Mouse (Mus musculus) heart, adult 18-20 months (tissue): ENCODE measurements around the gene Tpx2. TPM values are rescaled to one million over a fixed set of nuclear protein-coding genes. Genes with fewer than 3 reads are reported as not detected.

ENCODE experiments used
- DNase-seq, 2 experiments: peaks; one replicate each; pipeline ENCODE4 v3.0.0; 2021 to 2022; ENCODE audit warnings: mixed read lengths in 1 of 2
- total RNA-seq, 2 experiments: library from RNA; stranded (reverse); gene quantifications; 2 replicates each; pipeline ENCODE4 v1.2.3; 2021

Tpx2 gene
- total RNA-seq, 2 experiments from 2014 or later: 0.90 to 1.0 TPM

DNA sequence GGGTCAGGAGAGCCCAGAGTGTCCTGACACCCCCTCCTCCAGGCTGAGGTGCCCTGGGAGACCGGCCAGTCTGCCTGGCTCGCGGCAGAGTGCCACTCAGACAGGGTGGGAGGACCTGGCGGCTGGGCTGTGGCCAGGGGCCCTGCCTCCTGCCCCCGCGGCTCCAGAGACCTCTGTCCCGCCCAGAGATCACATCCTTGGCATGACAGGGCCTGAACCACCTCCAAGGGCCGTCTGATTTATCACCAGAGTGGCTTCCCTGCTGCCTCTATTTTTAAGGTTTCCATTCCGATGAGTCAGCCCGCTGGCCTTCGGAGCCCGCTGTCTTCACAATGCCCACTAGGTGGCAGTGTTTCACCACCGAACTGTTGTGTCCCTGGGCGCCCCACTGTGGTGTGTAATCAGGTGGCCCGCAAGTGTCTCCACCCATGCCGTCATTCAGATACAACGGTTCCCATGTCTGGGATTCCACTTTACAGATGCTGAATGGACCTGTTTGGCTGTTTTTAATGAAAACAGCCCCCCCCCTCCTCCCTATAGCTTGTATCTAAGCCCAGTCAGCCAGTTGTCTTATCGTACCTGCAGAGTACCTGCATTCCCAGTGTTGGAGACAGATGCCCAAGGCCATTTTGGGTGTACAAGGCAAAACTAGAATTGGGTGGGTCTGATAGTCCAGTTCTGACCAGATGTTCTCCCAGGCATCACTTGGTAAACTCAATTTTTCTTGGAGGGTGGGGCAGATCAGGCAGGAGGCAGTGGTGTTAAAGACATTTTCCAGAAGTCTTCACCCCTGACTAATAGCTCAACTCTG, 66.8 kb downstream of the Tpx2 start:
- DNase-seq: peak; percentile 88 to 93

DNA sequence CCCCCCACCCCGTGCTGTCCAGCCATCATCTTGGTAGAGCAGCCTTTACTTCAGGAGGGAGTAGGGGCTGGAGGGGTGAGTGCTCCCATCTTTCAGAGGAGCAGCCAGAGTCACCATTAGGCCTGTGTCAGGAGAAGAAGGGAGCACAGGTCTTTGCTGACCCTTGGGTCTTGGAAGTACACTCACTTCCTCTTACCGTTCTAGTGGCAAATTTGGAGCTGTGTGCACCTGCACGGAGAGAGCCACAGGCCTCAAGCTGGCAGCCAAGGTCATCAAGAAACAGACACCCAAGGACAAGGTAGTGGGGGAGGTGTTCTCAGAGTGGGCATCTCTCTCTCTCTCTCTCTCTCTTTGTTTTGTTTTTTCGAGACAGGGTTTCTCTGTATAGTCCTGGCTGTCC, 67.7 kb downstream of the Tpx2 start:
- DNase-seq: no peak

DNA sequence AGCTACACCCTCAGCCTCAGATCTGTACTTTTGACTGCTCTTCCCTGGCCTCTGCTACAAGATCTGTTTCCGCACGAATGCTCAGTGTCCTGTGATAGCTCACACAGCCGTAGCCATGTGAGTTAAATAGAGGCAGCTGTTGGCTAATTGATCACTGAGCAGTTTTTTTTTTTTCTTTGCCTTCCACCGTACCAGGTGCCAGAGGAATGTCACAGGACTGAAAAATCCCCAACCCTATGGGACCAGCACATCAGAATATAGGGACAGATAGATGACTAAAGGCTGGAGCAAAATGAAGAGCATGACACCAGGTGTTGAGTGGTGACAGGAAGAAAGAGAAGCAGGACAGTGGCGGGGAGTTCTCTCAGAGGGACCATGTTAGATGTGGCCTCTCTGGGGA, 68.3 kb downstream of the Tpx2 start:
- no peak for DNase-seq

DNA sequence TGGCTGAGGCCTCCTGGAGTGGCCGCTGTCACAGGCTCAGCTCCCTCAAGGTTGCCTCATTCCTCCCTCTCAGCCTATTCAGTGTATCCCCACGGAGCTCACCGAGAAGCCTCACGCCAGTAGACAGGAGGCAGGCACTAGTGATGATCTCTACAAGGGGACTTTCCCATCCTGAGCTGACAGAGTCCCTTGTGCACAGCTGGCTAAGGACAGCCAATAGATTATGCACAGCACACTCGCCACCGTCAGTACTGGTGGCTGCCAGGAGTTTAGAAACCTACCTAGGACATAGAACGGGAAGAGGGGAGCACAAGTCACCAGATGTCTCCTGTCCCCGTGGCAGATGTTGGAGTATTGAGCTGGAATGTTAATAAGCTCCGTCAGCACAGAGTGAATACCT, 69.9 kb downstream of the Tpx2 start:
- no peak for DNase-seq

DNA sequence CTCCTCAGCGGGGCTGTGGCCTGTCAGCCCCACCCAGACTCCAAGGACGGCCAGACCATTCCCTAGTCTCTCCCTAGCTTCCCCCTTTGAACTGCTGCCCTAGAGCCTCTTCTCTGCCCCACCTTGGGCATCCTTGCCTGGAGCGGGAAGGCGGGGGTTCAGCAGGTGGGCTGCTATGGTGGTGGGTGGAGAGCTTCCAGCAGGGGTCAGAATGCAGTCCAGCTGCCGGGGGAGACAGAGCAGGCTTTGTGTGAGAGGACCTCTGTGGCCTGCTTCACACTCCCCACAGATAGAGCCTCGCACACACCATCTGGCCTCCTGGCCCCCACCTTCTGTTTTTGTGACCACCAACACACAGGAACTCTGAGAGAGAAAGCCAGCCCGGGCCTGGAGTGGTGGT, 74.6 kb downstream of the Tpx2 start:
- no peak for DNase-seq

DNA sequence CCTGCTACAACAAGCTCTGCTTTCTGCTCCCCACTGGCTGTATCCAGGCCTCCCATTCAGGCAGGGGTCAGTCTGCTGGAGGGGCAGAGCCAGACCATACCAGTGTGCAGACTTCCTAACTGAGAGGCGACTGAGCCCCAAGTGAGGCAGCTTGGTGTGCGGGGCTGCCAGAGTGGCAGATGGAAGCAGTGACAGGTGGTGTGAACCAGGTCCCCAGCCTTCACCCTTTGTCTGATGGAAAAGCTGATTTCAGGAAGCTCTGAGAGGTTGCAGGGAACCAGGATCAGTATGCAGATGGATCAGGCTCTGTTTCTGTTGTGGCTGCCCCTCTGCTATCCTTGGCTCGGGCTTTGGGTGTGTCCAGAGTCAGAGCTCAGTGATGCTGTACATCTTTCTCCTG, 75.9 kb downstream of the Tpx2 start:
- no peak for DNase-seq

DNA sequence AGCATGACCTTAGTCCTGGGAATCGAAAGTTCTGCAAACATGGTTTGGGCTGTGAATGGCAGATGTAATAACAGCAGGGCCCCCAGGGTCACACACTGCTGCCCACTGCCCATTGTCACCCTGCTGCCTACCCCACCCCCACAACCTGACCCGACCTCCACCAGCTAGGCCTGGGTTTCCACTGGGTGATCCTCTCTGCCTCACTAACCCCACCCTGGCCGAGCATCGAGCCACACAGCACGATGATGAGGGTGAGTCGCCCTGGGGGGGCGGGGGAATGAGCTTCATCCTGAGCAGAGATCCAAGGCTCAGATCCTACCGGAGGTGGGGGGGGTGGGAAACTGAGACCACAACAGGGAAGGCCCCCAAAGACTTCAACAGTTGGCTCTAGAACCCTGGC, 76.4 kb downstream of the Tpx2 start:
- no peak for DNase-seq

DNA sequence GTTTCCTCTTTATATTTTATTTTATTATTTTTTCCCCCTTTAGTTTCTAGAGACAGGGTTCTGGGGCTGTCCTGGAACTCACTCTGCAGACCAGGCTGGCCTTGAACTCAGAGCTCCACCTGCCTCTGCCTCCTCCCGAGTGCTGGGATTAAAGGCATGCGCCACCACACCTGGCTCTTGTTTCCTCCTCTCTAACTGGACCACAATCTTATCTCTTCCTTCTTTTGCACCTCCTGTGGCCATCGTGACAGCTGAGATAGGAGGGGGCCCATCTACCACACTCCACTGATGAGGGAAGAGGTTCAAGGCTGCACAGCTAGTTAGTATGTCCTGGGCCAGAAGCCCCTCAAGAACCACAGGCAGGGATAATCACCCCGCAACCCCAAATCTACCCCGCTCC, 76.8 kb downstream of the Tpx2 start:
- no peak for DNase-seq

DNA sequence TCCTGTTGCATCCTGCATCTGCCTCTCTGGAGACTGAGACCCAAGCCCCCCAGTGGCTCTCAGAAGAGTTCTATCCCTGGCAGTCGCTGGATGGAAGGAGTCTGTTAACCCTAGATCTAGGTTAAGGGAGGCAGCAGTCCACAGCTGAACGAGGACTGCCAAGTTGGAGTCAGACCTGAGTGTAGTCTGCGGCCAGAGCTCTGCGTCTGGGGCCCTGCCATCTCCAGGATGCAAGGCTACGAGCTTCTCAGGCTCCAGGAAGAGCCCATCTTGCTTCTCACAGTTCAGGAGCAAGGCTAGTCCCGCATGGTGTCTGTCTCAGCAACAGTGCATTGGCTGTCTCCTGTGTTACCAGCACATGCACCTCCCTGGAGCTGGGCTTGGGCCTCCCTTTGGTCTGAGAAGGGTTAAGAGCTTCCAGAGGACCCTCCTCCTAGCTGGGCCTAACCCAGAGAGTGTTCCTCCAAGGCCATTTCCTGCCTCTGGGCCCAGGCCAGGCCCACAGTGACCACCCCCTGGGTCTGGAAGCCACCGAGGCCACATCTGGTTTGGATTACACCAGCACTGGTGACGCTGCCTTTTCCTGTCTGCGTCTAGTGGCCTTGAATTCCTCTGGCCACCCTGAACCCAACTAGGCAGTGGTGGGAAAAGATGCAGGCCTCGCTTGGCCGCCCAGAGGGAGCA, 77.6 kb downstream of the Tpx2 start:
- DNase-seq: peak; percentile 86 to 92

DNA sequence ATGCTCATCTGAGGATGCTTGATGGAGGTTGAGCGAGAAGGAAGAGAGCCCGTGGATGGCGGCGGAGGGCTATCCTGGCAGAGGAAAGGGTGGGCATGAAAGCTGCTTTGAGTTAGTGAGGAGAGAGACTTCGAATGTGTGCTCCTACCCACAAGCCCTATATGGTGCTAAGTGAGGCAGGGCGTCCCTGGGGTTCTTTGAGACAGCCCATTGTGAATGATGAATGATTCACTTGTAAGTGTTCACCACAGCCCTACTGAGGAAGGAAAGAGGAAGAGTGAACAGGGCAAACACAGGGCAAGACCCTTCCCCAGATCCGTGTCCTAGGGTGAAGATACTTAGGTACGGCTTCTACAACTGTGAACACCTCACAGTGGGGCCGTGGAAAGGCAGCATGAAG, 79.1 kb downstream of the Tpx2 start:
- no peak for DNase-seq

DNA sequence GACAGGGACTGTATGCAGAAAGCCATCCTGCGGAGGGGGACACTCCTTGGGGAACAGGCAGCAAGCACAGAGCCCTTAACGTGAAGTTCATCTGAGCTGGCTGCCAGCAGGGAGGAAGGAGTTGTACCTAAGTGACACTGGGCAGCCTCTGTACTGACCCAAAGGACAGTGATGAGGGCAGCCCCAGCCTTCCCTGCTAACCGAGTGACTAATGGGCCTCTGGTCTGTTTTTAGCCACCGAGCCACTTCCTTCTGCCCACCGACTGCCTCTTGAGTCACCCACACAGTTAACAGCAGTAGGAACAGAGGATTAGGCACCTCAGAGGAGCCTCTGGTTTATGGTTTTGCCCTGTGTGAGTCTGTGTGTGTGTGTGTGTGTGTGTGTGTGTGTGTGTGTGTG, 79.6 kb downstream of the Tpx2 start:
- DNase-seq: no peak

DNA sequence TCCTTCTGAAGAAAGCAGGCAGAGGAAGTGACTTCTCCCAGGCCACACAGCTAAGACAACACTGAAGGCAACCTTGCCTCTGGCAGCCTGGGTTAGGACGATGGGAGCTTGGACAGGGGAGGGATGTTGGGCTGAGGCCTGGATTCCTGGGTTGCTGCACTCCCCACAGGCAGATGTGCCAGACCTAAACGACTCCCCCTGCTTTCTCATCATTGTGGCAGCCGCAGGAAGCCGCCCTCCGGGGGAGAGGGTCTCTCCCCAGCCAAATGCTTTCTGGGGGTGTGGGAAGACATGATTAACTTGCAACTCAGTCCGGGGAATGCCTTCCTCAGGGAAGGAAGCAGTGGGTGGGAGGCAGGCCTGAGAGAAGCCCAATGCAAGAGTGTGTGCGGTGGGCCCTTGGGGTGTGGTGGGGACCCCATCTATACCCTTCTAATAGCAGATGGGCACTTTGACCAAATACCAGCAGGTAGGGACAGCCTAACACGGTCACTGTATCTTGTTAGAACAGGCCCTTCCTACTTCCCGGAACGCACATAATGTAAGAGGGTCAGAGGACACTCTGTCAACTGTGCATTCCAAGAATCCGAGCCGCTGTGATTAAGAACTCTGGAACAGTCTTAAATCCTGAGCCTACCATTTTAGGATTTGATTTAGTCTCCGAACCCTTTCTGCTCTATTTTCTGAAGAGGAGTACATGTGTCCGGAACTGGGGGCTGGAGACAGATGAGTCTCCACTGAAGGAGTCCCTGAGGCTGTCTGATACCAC, 80.6 kb downstream of the Tpx2 start:
- peak in 1 of 2 experiments; percentile 49 for DNase-seq

DNA sequence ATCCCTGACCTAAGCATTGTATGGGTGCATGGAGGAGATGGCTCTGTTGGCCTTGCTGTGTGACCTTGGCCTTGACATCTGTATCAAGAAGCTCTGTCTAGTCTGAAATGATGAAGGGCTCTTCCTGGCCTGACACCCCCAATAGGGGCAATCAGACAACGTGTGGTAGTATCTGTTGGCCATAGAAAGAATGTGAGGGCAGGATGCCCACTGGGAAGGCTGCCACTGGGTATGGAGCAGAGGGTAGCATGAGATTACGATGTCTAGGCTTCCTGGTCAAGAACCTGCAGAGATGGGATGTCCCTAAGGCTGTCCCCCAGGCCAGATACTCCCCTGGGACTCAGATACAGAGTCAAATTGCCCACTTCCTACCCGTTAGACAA, 81.2 kb downstream of the Tpx2 start:
- DNase-seq: no peak

DNA sequence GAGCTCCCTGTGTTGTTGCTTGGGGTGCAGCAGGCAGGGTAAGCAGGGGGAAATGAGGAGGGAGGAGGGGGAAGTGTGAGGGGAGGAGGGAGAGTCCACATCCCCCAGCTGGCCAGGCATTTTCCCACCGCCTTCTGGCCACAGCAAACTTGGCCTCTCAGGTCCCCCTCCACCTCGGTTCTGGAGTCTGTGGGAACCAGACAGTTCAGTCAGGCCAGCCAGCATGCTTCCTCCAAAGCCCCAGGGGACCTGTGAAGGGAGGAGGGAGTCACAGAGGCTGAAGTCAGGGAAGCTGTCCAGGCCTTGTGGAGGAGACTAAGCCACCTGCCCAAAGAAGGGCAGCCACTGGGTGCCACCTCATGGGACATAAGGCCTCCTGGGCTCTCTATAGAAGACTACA, 82.5 kb downstream of the Tpx2 start:
- peak; percentile 78 to 89 for DNase-seq

DNA sequence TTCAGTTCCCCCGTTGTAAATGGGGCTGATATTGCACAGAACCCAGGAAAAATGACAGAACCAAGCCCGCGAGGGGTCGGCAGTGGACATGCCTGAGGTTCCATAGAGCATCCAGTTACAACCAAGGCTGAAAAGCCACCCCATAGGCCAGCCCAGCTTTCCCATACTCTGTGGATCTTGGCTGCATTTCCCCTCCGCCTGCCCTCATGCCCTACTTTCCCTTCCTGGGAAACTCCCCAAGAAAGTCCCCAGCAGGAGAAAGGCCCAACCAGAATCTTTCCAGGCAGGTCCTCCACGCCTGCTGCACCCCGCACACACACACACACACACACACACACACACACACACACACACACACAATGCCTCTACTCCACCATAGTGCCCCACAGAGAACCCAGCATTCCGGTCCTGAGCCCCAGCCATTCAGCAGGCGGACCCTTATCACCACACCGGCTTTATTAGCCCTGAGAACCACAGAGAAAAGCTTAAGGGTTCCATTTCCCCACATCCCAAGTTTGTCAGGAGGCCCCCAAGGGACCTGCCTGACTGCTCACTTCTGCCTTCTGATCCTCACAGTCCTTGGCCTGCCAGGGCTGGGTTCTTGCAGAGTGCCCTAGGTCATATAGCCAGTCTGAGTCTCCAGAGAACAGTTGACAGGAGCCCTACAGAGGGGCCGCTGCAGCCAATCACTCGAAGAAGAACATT, 83.8 kb downstream of the Tpx2 start:
- peak; percentile 49 to 66 for DNase-seq

DNA sequence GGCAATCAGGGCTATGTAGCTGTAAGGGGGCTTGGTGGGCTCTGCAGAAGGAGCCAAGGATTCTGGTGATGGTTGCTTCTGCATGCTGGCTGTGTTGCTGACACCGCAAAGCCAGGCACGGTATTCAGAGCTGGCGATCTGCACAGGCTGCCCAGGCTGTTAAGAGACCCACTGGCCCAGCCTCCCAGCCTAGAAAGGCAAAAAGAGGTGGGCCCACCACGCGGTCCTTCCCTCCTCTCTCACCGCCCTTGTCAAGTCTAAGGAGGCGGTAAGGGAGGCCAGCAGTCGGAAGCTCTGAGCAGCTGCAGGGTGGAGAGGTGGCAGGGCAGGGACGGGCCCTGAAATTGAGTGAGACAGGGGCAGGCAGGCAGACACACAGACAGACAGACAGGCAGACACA, 85.3 kb downstream of the Tpx2 start, which contains the start of gene Foxs1:
Foxs1 (minus strand) TSS at position 161 of the 400 bp plus-strand sequence.
- DNase-seq: peak; percentile 65 to 85

DNA sequence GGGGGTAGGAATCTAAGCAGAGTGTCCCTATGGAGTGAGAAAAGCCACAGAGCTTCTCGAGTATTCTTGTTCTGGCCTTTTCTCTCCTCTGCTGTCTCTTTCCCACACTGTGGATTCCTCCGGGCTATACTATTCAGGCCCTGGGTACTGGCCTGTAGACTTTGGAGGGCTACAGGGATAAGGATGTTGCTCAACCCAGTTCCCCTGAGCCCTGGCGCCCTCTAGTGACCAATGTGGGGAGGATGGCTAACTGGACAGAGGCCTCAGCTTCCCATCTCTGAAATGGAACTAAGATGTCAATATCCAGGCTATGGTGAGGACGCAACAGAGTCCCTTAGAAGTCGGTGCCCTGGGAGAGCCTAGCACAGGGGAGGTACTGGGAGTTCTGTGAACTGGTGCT, 85.8 kb downstream of the Tpx2 start:
- DNase-seq: peak; percentile 81 to 88

DNA sequence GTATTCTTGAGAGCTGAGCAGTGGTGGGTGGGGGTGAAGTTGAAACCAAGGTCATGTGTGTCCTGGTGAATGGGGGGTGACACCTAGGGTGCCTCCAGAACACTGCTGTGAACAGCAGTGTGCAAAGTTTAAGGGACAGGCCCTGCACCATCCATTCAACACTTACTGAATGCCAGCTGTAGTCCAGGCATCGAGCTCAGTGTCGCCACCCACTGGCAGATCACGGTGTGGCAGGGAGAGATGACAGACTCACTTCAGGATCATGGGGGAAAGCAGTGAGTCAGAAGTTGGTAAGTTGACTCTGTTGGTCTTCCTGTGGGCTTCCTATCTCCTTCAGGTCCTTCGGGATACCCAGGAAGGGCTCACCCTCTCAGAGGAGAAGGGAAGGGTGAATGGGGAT, 92.1 kb downstream of the Tpx2 start:
- peak in 1 of 2 experiments; percentile 77 for DNase-seq

DNA sequence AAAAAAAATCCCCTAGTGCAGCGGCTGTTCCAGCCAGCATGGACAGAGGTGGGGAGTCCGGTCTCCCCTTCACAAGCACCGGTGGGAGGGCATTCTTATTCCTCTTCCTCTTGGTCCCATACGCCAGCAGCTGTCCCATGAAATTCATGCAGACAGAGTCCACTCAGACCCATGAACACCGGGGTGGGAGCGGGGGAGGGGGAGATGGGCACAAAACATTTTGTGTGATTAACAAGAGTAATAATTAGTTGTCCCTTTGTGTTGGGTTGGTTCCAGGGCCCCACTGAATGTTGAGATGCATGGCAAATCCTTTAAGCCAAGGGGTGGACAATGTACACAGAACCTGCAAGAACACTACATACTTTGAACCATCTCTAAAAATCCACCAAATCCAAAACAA, 93.3 kb downstream of the Tpx2 start:
- DNase-seq: no peak

DNA sequence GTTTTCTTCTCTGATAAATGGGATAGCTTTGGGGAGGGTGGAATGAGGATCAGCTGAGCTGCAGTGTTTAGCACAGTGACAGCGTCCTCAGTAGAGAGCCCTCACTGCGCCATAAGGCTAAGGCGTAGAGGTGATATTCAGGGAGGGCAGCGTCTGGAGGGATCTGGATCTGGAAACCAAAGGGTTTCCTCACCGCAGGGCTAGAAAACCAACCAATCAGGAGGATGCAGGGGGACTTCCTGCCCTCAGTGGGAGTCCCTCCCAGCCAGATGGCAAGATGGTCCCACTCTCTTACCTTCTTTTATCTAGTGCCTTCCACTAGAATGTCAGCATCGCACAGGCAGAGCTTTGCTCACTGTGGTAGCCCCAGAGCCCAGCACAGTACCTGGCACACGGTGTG, 94.0 kb downstream of the Tpx2 start:
- no peak for DNase-seq

DNA sequence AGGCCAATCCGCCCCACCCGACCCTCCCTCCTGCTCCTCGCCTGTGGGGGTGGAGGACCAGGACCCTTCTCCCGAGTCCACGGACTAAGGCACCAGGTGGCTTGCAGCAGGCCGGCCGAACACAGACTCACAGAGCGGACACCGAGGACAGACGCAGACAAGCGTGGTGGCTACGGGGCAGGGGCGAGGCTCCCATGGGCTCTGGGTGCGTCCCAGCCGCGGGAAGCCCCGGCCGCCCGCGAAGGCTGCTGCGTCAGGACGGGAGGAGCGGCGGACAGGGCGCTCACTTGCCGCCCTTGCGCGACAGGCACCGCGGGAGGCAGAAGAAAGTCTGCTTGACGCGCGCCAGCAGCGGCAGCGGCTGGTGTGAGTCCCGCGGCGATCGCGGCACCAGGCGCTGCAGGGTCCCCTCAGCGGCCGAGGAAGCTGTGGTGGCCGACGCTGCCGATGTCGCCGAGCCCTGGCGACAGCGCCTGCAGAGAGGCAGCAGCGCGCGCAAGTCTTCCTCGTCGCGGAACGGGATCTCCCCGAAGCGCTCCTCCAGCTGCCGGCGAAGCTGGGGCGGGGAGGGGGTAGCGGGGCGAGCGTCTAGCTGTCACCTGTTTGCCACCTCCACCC, 95.2 kb downstream of the Tpx2 start:
- no peak for DNase-seq

DNA sequence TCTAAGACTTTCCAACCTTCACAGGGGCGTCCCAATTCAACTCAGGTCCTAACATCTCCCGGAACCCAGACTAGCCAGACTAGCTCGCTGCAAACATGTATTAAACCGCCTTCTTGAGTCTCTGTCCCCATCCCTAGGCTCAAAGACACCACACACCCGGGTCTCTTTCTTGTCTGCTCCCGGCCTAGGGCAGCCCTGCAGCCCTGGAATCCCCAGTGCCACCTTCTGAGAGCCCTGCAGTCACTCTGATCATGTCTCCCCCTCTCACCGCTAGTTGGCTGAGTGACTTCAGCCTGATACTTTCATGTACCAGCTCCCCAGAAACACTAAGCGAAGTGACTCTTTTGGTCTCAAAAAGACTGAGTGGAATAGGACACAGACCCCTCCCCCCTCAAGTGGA, 95.8 kb downstream of the Tpx2 start:
- DNase-seq: no peak
